Mouse (Mus musculus): ENCODE results near the gene Hgd. TPM values are rescaled to one million over a fixed set of nuclear protein-coding genes. Genes with fewer than 3 reads are reported as not detected.
A peak's percentile ranks its signal among the peaks of the same experiment; 100 is the strongest.

The Hgd gene
- polyA plus RNA-seq, 1 experiment: 426 TPM

GRCm38 (mm10) chr16:37566107-37566506 is 13.8 kb upstream of the Hgd start:
- H3K36me3 ChIP-seq (ENCODE audit: control insufficient read depth, insufficient read depth, low read length): peaks cover 1% of the 10 kb centered on the region; the same call in 1 of the 2 replicates
- TF ChIP-seq POLR2A (IDR thresholded peaks at IDR 0.05; ENCODE audit: low read depth, low read length) (no peak), CTCF (conservative IDR thresholded peaks at IDR 0.05; ENCODE audit: insufficient read depth, insufficient read length, low read depth, low read length) (no peak)
- H3K27ac ChIP-seq (ENCODE audit: insufficient read depth, low read depth, low read length): no peak overlapping the region
- H3K27me3 ChIP-seq (replicated peaks; ENCODE audit: control insufficient read depth, insufficient read depth, low read length): no peaks in the 10 kb centered on the region
- WGBS: 86% methylated on average over 6 of the region's 6 CpGs
- no peaks in the 10 kb centered on the region for H3K4me1 ChIP-seq (ENCODE audit: control insufficient read depth, insufficient read depth, low read length)
- no peak overlapping the region for H3K4me3 ChIP-seq (ENCODE audit: insufficient read depth, low read depth, low read length)
- DNase-seq: no peak

- DNase-seq: no peak
- Histone ChIP-seq H3K36me3 (ENCODE audit: control insufficient read depth, insufficient read depth, low read length) (peaks cover 1% of the 10 kb centered on the region), H3K4me1 (ENCODE audit: control insufficient read depth, insufficient read depth, low read length) (no peaks in the 10 kb centered on the region), H3K27me3 (replicated peaks; ENCODE audit: control insufficient read depth, insufficient read depth, low read length) (no peaks in the 10 kb centered on the region), H3K4me3 (ENCODE audit: insufficient read depth, low read depth, low read length) (no peak overlapping the region), H3K27ac (ENCODE audit: insufficient read depth, low read depth, low read length) (no peak overlapping the region)
- 94% methylated on average over 12 of the region's 12 CpGs for WGBS
- no peak for TF ChIP-seq CTCF (conservative IDR thresholded peaks at IDR 0.05; ENCODE audit: insufficient read depth, insufficient read length, low read depth, low read length)
- no peak for TF ChIP-seq POLR2A (IDR thresholded peaks at IDR 0.05; ENCODE audit: low read depth, low read length)
Measured at GRCm38 (mm10) chr16:37567113-37568050, 12.6 kb upstream of the Hgd start.

GRCm38 (mm10) chr16:37571554-37571953 is 8.4 kb upstream of the Hgd start:
- no peaks in the 10 kb centered on the region; the same call in none of the 2 replicates for H3K36me3 ChIP-seq (ENCODE audit: control insufficient read depth, insufficient read depth, low read length)
- H3K4me3 ChIP-seq (ENCODE audit: insufficient read depth, low read depth, low read length): no peak overlapping the region
- no peak for TF ChIP-seq POLR2A (IDR thresholded peaks at IDR 0.05; ENCODE audit: low read depth, low read length)
- no peak for TF ChIP-seq CTCF (conservative IDR thresholded peaks at IDR 0.05; ENCODE audit: insufficient read depth, insufficient read length, low read depth, low read length)
- 77% methylated on average over 3 of the region's 3 CpGs for WGBS
- no peak for DNase-seq
- H3K4me1 ChIP-seq (ENCODE audit: control insufficient read depth, insufficient read depth, low read length): no peaks in the 10 kb centered on the region
- H3K27ac ChIP-seq (ENCODE audit: insufficient read depth, low read depth, low read length): no peak overlapping the region
- no peaks in the 10 kb centered on the region for H3K27me3 ChIP-seq (replicated peaks; ENCODE audit: control insufficient read depth, insufficient read depth, low read length)

- WGBS: 94% methylated on average over 12 of the region's 12 CpGs
- H3K27ac ChIP-seq (ENCODE audit: insufficient read depth, low read depth, low read length): no peak overlapping the region
- H3K4me3 ChIP-seq (ENCODE audit: insufficient read depth, low read depth, low read length): no peak overlapping the region
- H3K36me3 ChIP-seq (ENCODE audit: control insufficient read depth, insufficient read depth, low read length): no peaks in the 10 kb centered on the region; the same call in none of the 2 replicates
- H3K4me1 ChIP-seq (ENCODE audit: control insufficient read depth, insufficient read depth, low read length): no peaks in the 10 kb centered on the region
- DNase-seq: no peak
- no peaks in the 10 kb centered on the region for H3K27me3 ChIP-seq (replicated peaks; ENCODE audit: control insufficient read depth, insufficient read depth, low read length)
- TF ChIP-seq CTCF (conservative IDR thresholded peaks at IDR 0.05; ENCODE audit: insufficient read depth, insufficient read length, low read depth, low read length) (no peak), POLR2A (IDR thresholded peaks at IDR 0.05; ENCODE audit: low read depth, low read length) (no peak)
Measured at GRCm38 (mm10) chr16:37572117-37572754, 7.7 kb upstream of the Hgd start.

GRCm38 (mm10) chr16:37573061-37573460 is 6.9 kb upstream of the Hgd start:
- no peaks in the 10 kb centered on the region for H3K4me1 ChIP-seq (ENCODE audit: control insufficient read depth, insufficient read depth, low read length)
- WGBS: 97% methylated on average over 5 of the region's 5 CpGs
- TF ChIP-seq POLR2A (IDR thresholded peaks at IDR 0.05; ENCODE audit: low read depth, low read length): no peak
- peak; percentile 17; the same call in 1 of the 2 replicates for TF ChIP-seq CTCF (conservative IDR thresholded peaks at IDR 0.05; ENCODE audit: insufficient read depth, insufficient read length, low read depth, low read length)
- H3K27ac ChIP-seq (ENCODE audit: insufficient read depth, low read depth, low read length): no peak overlapping the region
- no peaks in the 10 kb centered on the region for H3K27me3 ChIP-seq (replicated peaks; ENCODE audit: control insufficient read depth, insufficient read depth, low read length)
- H3K4me3 ChIP-seq (ENCODE audit: insufficient read depth, low read depth, low read length): no peak overlapping the region
- no peak for DNase-seq
- no peaks in the 10 kb centered on the region; the same call in none of the 2 replicates for H3K36me3 ChIP-seq (ENCODE audit: control insufficient read depth, insufficient read depth, low read length)

GRCm38 (mm10) chr16:37575325-37575724 is 4.6 kb upstream of the Hgd start:
- Histone ChIP-seq H3K4me3 (ENCODE audit: insufficient read depth, low read depth, low read length) (no peak overlapping the region), H3K36me3 (ENCODE audit: control insufficient read depth, insufficient read depth, low read length) (no peaks in the 10 kb centered on the region; the same call in none of the 2 replicates), H3K4me1 (ENCODE audit: control insufficient read depth, insufficient read depth, low read length) (peaks cover 9% of the 10 kb centered on the region), H3K27me3 (replicated peaks; ENCODE audit: control insufficient read depth, insufficient read depth, low read length) (no peaks in the 10 kb centered on the region), H3K27ac (ENCODE audit: insufficient read depth, low read depth, low read length) (no peak overlapping the region)
- no peak for TF ChIP-seq POLR2A (IDR thresholded peaks at IDR 0.05; ENCODE audit: low read depth, low read length)
- TF ChIP-seq CTCF (conservative IDR thresholded peaks at IDR 0.05; ENCODE audit: insufficient read depth, insufficient read length, low read depth, low read length): no peak
- no peak for DNase-seq
- WGBS: 52% methylated on average over 3 of the region's 3 CpGs

- TF ChIP-seq POLR2A (IDR thresholded peaks at IDR 0.05; ENCODE audit: low read depth, low read length): no peak
- H3K4me1 ChIP-seq (ENCODE audit: control insufficient read depth, insufficient read depth, low read length): peaks cover 21% of the 10 kb centered on the region
- H3K27ac ChIP-seq (ENCODE audit: insufficient read depth, low read depth, low read length): peak overlapping the region; percentile 95
- no peak overlapping the region for H3K4me3 ChIP-seq (ENCODE audit: insufficient read depth, low read depth, low read length)
- H3K36me3 ChIP-seq (ENCODE audit: control insufficient read depth, insufficient read depth, low read length): no peaks in the 10 kb centered on the region; the same call in 1 of the 2 replicates
- DNase-seq: peak; percentile 66
- H3K27me3 ChIP-seq (replicated peaks; ENCODE audit: control insufficient read depth, insufficient read depth, low read length): no peaks in the 10 kb centered on the region
- WGBS: 62% methylated on average over 1 of the region's 1 CpGs
Measured at GRCm38 (mm10) chr16:37579591-37579990, 362 bp upstream of the Hgd start.
